Mouse (Mus musculus) urinary bladder, adult 2 months (tissue): ENCODE measurements around the gene Irf3. TPM values are rescaled to one million over a fixed set of nuclear protein-coding genes. Genes with fewer than 3 reads are reported as not detected.
"Not testable (repeated sequence)": the region's sequence is repeated elsewhere in the genome, so short reads cannot be mapped to it uniquely, and the experiment has no call there.

ENCODE experiments used
- DNase-seq: peaks from one replicate; pipeline ENCODE4 v3.0.0; 2022; ENCODE audit warnings: low spot score
- polyA plus RNA-seq: library from polyadenylated mRNA; depleted of rRNA; stranded (reverse); fragments of >200 nt; gene quantifications from 2 replicates; pipeline ENCODE4 v1.2.3, GENCODE M21; 2012

Irf3 gene
- polyA plus RNA-seq, 1 experiment, result 171 TPM

- DNase-seq, result no peak
These were observed 10.4 kb downstream of the Irf3 start for GRCm38 (mm10) chr7:45007846-45008245.

DNA sequence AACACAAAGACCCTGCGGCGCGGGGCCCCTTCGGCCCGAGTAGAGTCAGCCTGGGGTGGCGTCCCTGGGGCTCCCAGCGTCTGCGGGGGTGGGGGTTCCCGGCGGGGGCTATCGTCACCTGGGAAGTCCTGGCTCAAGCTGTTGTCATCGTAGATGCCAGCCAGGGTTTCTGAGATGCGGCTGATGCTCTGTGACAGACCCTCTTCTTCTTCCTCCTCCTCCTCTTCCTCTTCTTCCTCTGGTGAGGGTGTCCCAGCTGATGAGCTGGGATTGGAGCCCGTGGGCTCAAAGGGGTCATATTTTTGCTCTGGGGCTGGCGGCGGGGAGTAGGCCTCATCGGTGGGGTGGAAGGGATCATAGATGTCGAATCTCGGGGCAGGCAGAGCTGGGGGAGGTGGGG lies 11.0 kb downstream of the Irf3 start:
- no peak for DNase-seq

- no peak for DNase-seq
These were observed 14.6 kb downstream of the Irf3 start for GRCm38 (mm10) chr7:45012011-45012410.

- no peak for DNase-seq
These were observed 15.4 kb downstream of the Irf3 start for GRCm38 (mm10) chr7:45012824-45013223.

- no peak for DNase-seq
These were observed 16.1 kb downstream of the Irf3 start for GRCm38 (mm10) chr7:45013366-45014095.

DNA sequence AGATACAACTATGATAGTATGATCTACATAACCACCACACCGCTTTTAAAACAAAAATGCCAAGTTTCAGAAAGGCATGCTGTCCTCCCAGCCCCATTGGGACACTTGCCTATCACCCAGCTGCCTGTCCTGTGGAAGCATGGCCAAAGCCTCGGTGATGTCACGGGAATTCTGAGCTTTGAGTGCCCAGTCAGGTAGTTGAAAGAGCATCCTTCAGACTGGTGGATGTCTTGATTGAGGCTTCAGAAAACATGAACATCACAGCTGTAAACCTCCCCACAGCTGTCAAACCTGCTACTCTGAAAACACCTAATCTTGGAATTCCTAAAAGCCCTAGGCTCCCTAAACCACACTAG lies 16.6 kb downstream of the Irf3 start:
- DNase-seq, result no peak

- no peak for DNase-seq
These were observed 18.0 kb downstream of the Irf3 start for GRCm38 (mm10) chr7:45015344-45015956.

DNA sequence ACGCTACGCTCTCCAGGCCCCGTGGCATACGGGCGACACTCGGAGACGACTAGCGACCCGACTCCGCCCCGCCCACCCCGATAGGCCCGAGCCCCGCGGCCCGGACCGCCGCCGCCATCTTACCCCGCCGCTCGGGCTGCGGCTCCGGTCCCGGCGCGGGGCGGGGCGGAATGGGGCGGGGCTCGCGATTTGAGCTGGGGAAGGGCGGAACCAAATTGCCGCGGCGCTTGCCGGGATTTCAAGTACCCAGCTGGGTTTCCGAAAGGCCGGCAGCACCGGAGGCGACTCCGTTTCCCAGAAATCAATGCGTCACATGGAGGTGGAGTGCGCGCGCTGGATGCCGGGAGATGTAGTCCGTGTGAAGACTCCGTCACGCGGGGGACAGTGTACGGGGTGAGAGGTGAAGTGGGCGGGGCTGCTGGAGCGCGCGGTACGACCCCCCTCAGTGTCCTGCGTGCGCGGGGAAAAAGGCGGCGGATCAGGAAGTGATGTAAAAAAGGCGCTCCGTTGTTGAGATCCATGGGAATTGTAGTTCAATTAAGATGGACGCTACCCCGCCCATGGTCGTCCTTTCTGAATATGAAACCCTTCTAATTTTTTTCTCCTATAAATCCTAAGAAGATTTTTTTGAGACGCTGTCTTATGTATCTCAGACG lies 18.6 kb downstream of the Irf3 start, which contains the start of gene Scaf1:
Gene Scaf1, minus strand, starts transcription at position 407 of the 656 bp plus-strand sequence.
- DNase-seq, result peak; percentile 95

DNA sequence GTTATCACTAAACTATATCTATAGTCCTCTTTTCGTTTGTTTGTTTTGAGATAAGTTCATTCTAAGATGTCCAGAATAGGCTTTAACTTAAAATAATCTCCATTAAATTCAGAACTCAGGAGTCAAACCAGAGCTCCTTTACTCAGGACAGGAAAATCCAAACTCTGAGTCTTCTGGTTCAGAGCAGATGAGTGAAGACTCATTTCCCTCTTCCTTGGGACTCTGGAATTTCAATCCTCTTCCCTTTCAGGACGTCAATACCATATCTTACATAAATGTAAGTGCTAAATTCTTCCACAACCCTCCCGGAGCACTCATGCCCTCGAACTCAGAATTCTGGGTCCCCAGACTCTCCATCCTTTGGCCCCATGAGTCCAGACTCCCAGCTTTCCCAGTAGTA lies 19.3 kb downstream of the Irf3 start:
- DNase-seq, result no peak

- peak; percentile 82 for DNase-seq
These were observed 20.0 kb downstream of the Irf3 start, which contains the start of gene Rras for GRCm38 (mm10) chr7:45017242-45018061. Rras (plus strand) TSS chr7:45017961.

- peak; percentile 49 for DNase-seq
These were observed 21.7 kb downstream of the Irf3 start for GRCm38 (mm10) chr7:45019031-45019571.

DNA sequence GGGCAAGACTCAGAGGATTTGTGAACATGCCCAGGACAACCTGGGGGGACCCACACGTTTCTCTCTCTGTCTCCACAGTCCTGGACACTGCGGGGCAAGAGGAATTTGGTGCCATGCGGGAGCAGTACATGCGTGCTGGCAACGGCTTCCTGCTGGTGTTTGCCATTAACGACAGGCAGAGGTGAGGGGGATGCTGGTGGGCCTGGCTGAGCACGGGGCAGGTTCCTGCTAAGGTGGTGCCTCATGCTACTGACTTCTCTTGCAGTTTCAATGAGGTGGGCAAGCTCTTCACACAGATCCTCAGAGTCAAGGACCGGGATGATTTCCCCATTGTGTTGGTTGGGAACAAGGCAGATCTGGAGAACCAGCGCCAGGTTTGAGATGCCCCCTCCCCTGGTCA lies 22.8 kb downstream of the Irf3 start:
- no peak for DNase-seq

DNA sequence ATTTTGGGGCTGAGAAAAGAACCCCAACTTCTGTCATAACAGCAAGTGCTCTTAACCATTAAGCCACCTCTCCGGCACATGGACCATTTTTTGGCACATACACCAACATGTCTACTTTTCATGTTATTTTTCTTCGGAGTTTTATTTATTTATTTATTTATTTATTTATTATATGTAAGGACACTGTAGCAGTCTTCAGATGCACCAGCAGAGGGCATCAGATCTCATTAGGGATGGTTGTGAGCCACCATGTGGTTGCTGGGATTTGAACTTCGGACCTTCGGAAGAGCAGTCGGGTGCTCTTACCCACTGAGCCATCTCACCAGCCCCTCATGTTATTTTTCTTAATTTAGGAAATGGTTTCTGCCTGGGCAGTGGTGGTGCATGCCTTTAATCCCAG lies 26.3 kb downstream of the Irf3 start:
- DNase-seq, result not testable (repeated sequence)

DNA sequence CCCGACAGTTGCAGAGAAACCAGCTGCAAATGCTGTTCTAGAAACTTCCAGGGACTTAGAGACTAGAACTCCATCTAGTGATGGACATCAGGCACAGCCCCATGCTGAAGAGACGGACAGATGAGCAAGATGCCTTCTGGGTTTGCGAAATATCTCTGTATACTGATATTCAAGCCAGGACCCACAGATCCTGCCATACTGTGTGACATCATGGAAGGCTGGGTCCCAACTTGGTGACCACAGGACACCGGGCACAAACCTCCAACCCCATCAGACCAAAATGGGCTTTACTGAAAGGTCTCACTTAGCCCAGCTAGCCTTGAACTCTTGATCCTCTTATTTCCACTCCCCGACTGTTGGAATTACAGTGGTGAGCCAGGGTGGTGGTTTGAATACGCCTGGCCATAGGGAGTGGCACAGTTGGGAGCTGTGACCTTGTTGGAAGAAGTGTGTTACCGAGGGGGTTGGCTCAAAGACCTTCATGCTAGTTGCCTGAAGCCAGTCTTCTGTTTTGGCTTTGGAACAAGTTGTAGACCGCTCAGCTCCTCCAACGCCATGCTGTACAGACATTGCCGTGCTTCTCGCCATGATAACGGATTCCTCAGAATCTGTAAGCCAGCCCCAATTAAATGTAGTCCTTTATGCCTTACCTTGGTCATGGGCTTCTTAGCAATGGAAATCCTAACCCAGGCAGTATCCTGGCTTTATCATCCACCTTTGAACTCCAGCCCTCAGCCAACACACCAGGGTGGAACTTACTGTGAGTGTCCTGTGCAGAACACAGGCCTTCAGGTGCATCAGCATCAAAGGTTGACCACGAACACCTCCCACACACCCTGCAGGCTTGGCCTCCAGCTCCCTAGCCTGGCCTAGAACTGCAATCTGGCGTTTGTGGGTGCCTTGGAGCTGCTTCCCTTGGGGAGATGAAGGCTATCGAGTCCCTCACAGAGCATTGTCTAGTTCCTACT lies 27.1 kb downstream of the Irf3 start:
- no peak for DNase-seq

- DNase-seq, result no peak
These were observed 28.3 kb downstream of the Irf3 start for GRCm38 (mm10) chr7:45025601-45026220.

DNA sequence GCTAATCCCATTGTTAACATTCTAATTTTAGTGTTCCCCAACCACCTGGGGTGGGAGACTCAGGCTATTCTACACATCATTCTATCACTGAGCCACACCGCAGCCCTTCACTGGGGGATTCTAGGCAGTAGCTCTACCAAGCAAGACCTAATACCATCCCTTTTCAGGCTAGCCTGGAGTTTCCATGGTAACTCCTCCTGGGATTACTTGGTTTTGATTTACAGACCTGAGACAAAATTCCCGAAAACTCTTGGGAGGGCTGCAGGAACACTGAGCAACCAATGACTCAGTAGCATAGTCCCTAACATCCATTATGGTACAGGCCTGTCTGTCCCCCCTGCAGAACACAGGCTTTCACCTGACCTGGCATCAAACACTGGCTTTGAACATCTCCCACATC lies 28.8 kb downstream of the Irf3 start:
- DNase-seq, result no peak

- DNase-seq, result no peak
These were observed 30.3 kb downstream of the Irf3 start for GRCm38 (mm10) chr7:45027761-45028160.

DNA sequence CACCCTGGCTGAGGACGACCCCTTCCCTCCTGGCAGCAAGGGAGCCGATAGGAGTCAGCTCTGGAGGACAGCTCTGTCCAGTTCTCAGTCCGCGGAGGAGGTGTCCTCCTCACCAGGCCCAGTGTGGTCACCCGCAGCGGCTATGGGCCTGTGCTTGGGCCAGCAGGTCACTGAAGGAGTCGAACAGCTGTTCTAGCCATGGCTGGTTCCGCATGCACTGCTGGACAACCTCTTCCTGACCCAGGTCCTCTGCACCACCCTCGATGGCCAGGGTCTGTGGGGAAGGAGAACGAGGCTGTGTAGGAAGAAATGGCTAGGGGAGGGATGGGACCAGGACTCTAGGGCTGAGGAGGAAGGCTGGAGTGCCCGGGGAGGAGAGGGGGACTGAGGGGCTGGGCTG lies 30.9 kb downstream of the Irf3 start:
- no peak for DNase-seq

- no peak for DNase-seq
These were observed 32.5 kb downstream of the Irf3 start for GRCm38 (mm10) chr7:45029995-45030394.

- DNase-seq, result no peak
These were observed 33.4 kb downstream of the Irf3 start for GRCm38 (mm10) chr7:45030857-45031256.
